Mouse (Mus musculus) right cerebral cortex, adult 18-20 months (tissue): ENCODE data around the gene Foxn1.
A peak's percentile ranks its signal among the peaks of the same experiment; 100 is the strongest.

Experiments
- DNase-seq: peaks from one replicate; pipeline ENCODE4 v3.0.0; 2022; ENCODE audit warnings: mixed read lengths

Gene Foxn1

GRCm38 (mm10) chr11:78399680-78400079 is 13.3 kb upstream of the Foxn1 start:
- peak; percentile 63 for DNase-seq

GRCm38 (mm10) chr11:78398212-78398611 is 11.9 kb upstream of the Foxn1 start:
- DNase-seq: no peak

- peak; percentile 28 for DNase-seq
These were observed 11.0 kb upstream of the Foxn1 start for GRCm38 (mm10) chr11:78397397-78397796.

- DNase-seq: no peak
These were observed 10.6 kb upstream of the Foxn1 start for GRCm38 (mm10) chr11:78396950-78397349.

- DNase-seq: no peak
These were observed 6.4 kb upstream of the Foxn1 start for GRCm38 (mm10) chr11:78392728-78393127.

GRCm38 (mm10) chr11:78385776-78386175 is 582 bp downstream of the Foxn1 start:
- no peak for DNase-seq

- DNase-seq: no peak
These were observed 3.7 kb downstream of the Foxn1 start for GRCm38 (mm10) chr11:78382701-78383100.

- no peak for DNase-seq
These were observed 4.1 kb downstream of the Foxn1 start for GRCm38 (mm10) chr11:78382286-78382685.

GRCm38 (mm10) chr11:78380996-78381395 is 5.4 kb downstream of the Foxn1 start:
- no peak for DNase-seq

- no peak for DNase-seq
These were observed 6.0 kb downstream of the Foxn1 start for GRCm38 (mm10) chr11:78380351-78380750.

- DNase-seq: no peak
These were observed 8.7 kb downstream of the Foxn1 start for GRCm38 (mm10) chr11:78377549-78378159.

GRCm38 (mm10) chr11:78374147-78374546 is 12.2 kb downstream of the Foxn1 start:
- no peak for DNase-seq

- DNase-seq: no peak
These were observed 13.7 kb downstream of the Foxn1 start for GRCm38 (mm10) chr11:78372610-78373009.

- no peak for DNase-seq
These were observed 14.2 kb downstream of the Foxn1 start for GRCm38 (mm10) chr11:78372166-78372565.

GRCm38 (mm10) chr11:78371711-78372110 is 14.6 kb downstream of the Foxn1 start:
- DNase-seq: no peak

- no peak for DNase-seq
These were observed 16.0 kb downstream of the Foxn1 start for GRCm38 (mm10) chr11:78370389-78370788.

- DNase-seq: no peak
These were observed 18.7 kb downstream of the Foxn1 start for GRCm38 (mm10) chr11:78367456-78368225.

- DNase-seq: no peak
These were observed 22.3 kb downstream of the Foxn1 start for GRCm38 (mm10) chr11:78364103-78364502.

GRCm38 (mm10) chr11:78363309-78364007 is 22.9 kb downstream of the Foxn1 start:
- DNase-seq: no peak

- no peak for DNase-seq
These were observed 25.6 kb downstream of the Foxn1 start for GRCm38 (mm10) chr11:78360789-78361131.

- peak; percentile 68 for DNase-seq
These were observed 26.1 kb downstream of the Foxn1 start for GRCm38 (mm10) chr11:78360125-78360788.

GRCm38 (mm10) chr11:78358330-78359007 is 27.9 kb downstream of the Foxn1 start:
- no peak for DNase-seq
